Mouse (Mus musculus): ENCODE data around the gene Cdk7. TPM values are rescaled to one million over a fixed set of nuclear protein-coding genes. Genes with fewer than 3 reads are reported as not detected.

Gene Cdk7
- polyA plus RNA-seq, 1 experiment from 2014 or later: 79.1 TPM

- Histone ChIP-seq H3K27me3 (replicated peaks) (no peaks in the 10 kb centered on the region), H3K4me3 (replicated peaks) (no peak overlapping the region), H3K4me1 (replicated peaks) (no peaks in the 10 kb centered on the region), H3K36me3 (peaks cover 8% of the 10 kb centered on the region; the same call in 1 of the 2 replicates), H3K9ac (no peak overlapping the region), H3K27ac (no peak overlapping the region), H3K4me2 (replicated peaks) (no peak overlapping the region), H3K9me3 (no peaks in the 10 kb centered on the region)
- WGBS: 89% methylated on average over 5 of the region's 5 CpGs
- no peak for ATAC-seq
Measured at GRCm38 (mm10) chr13:100721656-100722055, 9.1 kb downstream of the Cdk7 start.

GRCm38 (mm10) chr13:100715467-100715866 is 15.3 kb downstream of the Cdk7 start:
- Histone ChIP-seq H3K27ac (no peak overlapping the region), H3K4me1 (replicated peaks) (no peaks in the 10 kb centered on the region), H3K4me2 (replicated peaks) (no peak overlapping the region), H3K27me3 (replicated peaks) (no peaks in the 10 kb centered on the region), H3K4me3 (replicated peaks) (no peak overlapping the region), H3K9me3 (no peaks in the 10 kb centered on the region), H3K9ac (no peak overlapping the region), H3K36me3 (peaks cover 30% of the 10 kb centered on the region)
- no peak for ATAC-seq
- 88% methylated on average over 6 of the region's 6 CpGs for WGBS

- Histone ChIP-seq H3K36me3 (peaks cover 50% of the 10 kb centered on the region), H3K9ac (no peak overlapping the region), H3K9me3 (no peaks in the 10 kb centered on the region), H3K27me3 (replicated peaks) (no peaks in the 10 kb centered on the region), H3K4me1 (replicated peaks) (no peaks in the 10 kb centered on the region), H3K4me2 (replicated peaks) (no peak overlapping the region), H3K4me3 (replicated peaks) (no peak overlapping the region), H3K27ac (no peak overlapping the region)
- 97% methylated on average over 7 of the region's 7 CpGs for WGBS
- ATAC-seq: no peak
Measured at GRCm38 (mm10) chr13:100706206-100706605, 24.5 kb downstream of the Cdk7 start.

GRCm38 (mm10) chr13:100703468-100703867 is 27.3 kb downstream of the Cdk7 start:
- no peak for ATAC-seq
- Histone ChIP-seq H3K9ac (no peak overlapping the region), H3K4me2 (replicated peaks) (no peak overlapping the region), H3K4me3 (replicated peaks) (no peak overlapping the region), H3K27me3 (replicated peaks) (no peaks in the 10 kb centered on the region), H3K27ac (no peak overlapping the region), H3K36me3 (peaks cover 56% of the 10 kb centered on the region), H3K4me1 (replicated peaks) (no peaks in the 10 kb centered on the region), H3K9me3 (no peaks in the 10 kb centered on the region)
- 92% methylated on average over 2 of the region's 2 CpGs for WGBS

- peaks cover 32% of the 10 kb centered on the region for H3K36me3 ChIP-seq
- no peak overlapping the region for H3K27ac ChIP-seq
- H3K9ac ChIP-seq: no peak overlapping the region
- H3K4me3 ChIP-seq (replicated peaks): no peak overlapping the region
- no peaks in the 10 kb centered on the region for H3K9me3 ChIP-seq
- 93% methylated on average over 10 of the region's 10 CpGs for WGBS
- no peak overlapping the region for H3K4me2 ChIP-seq (replicated peaks)
- no peaks in the 10 kb centered on the region for H3K27me3 ChIP-seq (replicated peaks)
- H3K4me1 ChIP-seq (replicated peaks): no peaks in the 10 kb centered on the region
- ATAC-seq: no peak
Measured at GRCm38 (mm10) chr13:100698866-100699265, 31.9 kb downstream of the Cdk7 start.

- ATAC-seq: no peak
- Histone ChIP-seq H3K9me3 (no peaks in the 10 kb centered on the region), H3K27me3 (replicated peaks) (no peaks in the 10 kb centered on the region), H3K27ac (no peak overlapping the region), H3K4me3 (replicated peaks) (no peak overlapping the region), H3K36me3 (peaks cover 22% of the 10 kb centered on the region; the same call in 1 of the 2 replicates), H3K4me1 (replicated peaks) (no peaks in the 10 kb centered on the region), H3K9ac (no peak overlapping the region), H3K4me2 (replicated peaks) (no peak overlapping the region)
- whole genome bisulfite sequencing: 93% methylated on average over 3 of the region's 3 CpGs
Measured at GRCm38 (mm10) chr13:100697541-100697940, 33.2 kb downstream of the Cdk7 start.

GRCm38 (mm10) chr13:100687513-100687912 is 43.2 kb downstream of the Cdk7 start:
- Histone ChIP-seq H3K36me3 (peaks cover 3% of the 10 kb centered on the region; the same call in 1 of the 2 replicates), H3K9ac (no peak overlapping the region), H3K4me1 (replicated peaks) (no peaks in the 10 kb centered on the region), H3K27ac (no peak overlapping the region), H3K9me3 (no peaks in the 10 kb centered on the region), H3K27me3 (replicated peaks) (no peaks in the 10 kb centered on the region), H3K4me3 (replicated peaks) (no peak overlapping the region), H3K4me2 (replicated peaks) (no peak overlapping the region)
- 65% methylated on average over 7 of the region's 7 CpGs for WGBS
- no peak for ATAC-seq

GRCm38 (mm10) chr13:100684355-100684754 is 46.4 kb downstream of the Cdk7 start:
- H3K27ac ChIP-seq: no peak overlapping the region
- no peak for ATAC-seq

GRCm38 (mm10) chr13:100682837-100683236 is 47.9 kb downstream of the Cdk7 start:
- Histone ChIP-seq H3K4me3 (replicated peaks) (no peak overlapping the region), H3K9ac (no peak overlapping the region), H3K4me2 (replicated peaks) (no peak overlapping the region), H3K9me3 (no peaks in the 10 kb centered on the region), H3K36me3 (no peaks in the 10 kb centered on the region), H3K4me1 (replicated peaks) (no peaks in the 10 kb centered on the region), H3K27me3 (replicated peaks) (no peaks in the 10 kb centered on the region), H3K27ac (no peak overlapping the region)
- ATAC-seq: no peak
- WGBS: 68% methylated on average over 2 of the region's 2 CpGs

More at GRCm38 (mm10) chr13:100684355-100684754, 46.4 kb downstream of the Cdk7 start:
- Histone ChIP-seq H3K4me2 (replicated peaks) (no peak overlapping the region), H3K4me3 (replicated peaks) (no peak overlapping the region), H3K27me3 (replicated peaks) (no peaks in the 10 kb centered on the region), H3K9ac (no peak overlapping the region), H3K9me3 (no peaks in the 10 kb centered on the region), H3K36me3 (no peaks in the 10 kb centered on the region), H3K4me1 (replicated peaks) (no peaks in the 10 kb centered on the region)
- WGBS: 70% methylated on average over 2 of the region's 2 CpGs

- Histone ChIP-seq H3K4me3 (replicated peaks) (no peak overlapping the region), H3K9me3 (no peaks in the 10 kb centered on the region), H3K27me3 (replicated peaks) (no peaks in the 10 kb centered on the region), H3K4me1 (replicated peaks) (no peaks in the 10 kb centered on the region), H3K36me3 (no peaks in the 10 kb centered on the region), H3K4me2 (replicated peaks) (no peak overlapping the region), H3K27ac (no peak overlapping the region), H3K9ac (no peak overlapping the region)
- ATAC-seq: no peak
- WGBS: 88% methylated on average over 8 of the region's 8 CpGs
Measured at GRCm38 (mm10) chr13:100681615-100682014, 49.1 kb downstream of the Cdk7 start.

- no peak for ATAC-seq
- no peaks in the 10 kb centered on the region for H3K36me3 ChIP-seq
- H3K4me2 ChIP-seq (replicated peaks): no peak overlapping the region
- H3K27me3 ChIP-seq (replicated peaks): no peaks in the 10 kb centered on the region
- no peak overlapping the region for H3K4me3 ChIP-seq (replicated peaks)
- H3K4me1 ChIP-seq (replicated peaks): 0 out of 2 replicates have a peak, but pooled peaks cover under 1% of the 10 kb centered on the region
- 80% methylated on average over 15 of the region's 15 CpGs for WGBS
- H3K9me3 ChIP-seq: no peaks in the 10 kb centered on the region
- H3K9ac ChIP-seq: no peak overlapping the region
- no peak overlapping the region for H3K27ac ChIP-seq
Measured at GRCm38 (mm10) chr13:100675936-100676635, 54.7 kb downstream of the Cdk7 start.

GRCm38 (mm10) chr13:100670181-100670741 is 60.5 kb downstream of the Cdk7 start:
- H3K9ac ChIP-seq: peak overlapping the region; percentile 76; the same call in 1 of the 2 replicates
- H3K36me3 ChIP-seq: 0 out of 2 replicates have a peak, but pooled peaks cover 5% of the 10 kb centered on the region
- H3K4me3 ChIP-seq (replicated peaks): peak overlapping the region; percentile 60
- H3K9me3 ChIP-seq: no peaks in the 10 kb centered on the region
- 28% methylated on average over 9 of the region's 9 CpGs for WGBS
- no peaks in the 10 kb centered on the region for H3K27me3 ChIP-seq (replicated peaks)
- 0 out of 2 replicates have a peak, but pooled peaks have one; percentile 18 for ATAC-seq
- H3K27ac ChIP-seq: peak overlapping the region; percentile 83
- 0 out of 2 replicates have a peak, but pooled peaks cover 3% of the 10 kb centered on the region for H3K4me1 ChIP-seq (replicated peaks)
- H3K4me2 ChIP-seq (replicated peaks): peak overlapping the region; percentile 86
